Mouse (Mus musculus): Measurements from ENCODE around the gene Ptbp1. TPM values are rescaled to one million over a fixed set of nuclear protein-coding genes. Genes with fewer than 3 reads are reported as not detected.
A peak's percentile ranks its signal among the peaks of the same experiment; 100 is the strongest.
"Not testable (repeated sequence)": the region's sequence is repeated elsewhere in the genome, so short reads cannot be mapped to it uniquely, and the experiment has no call there.

Ptbp1 gene
- polyA plus RNA-seq, 1 experiment from 2014 or later: 201 TPM

DNA sequence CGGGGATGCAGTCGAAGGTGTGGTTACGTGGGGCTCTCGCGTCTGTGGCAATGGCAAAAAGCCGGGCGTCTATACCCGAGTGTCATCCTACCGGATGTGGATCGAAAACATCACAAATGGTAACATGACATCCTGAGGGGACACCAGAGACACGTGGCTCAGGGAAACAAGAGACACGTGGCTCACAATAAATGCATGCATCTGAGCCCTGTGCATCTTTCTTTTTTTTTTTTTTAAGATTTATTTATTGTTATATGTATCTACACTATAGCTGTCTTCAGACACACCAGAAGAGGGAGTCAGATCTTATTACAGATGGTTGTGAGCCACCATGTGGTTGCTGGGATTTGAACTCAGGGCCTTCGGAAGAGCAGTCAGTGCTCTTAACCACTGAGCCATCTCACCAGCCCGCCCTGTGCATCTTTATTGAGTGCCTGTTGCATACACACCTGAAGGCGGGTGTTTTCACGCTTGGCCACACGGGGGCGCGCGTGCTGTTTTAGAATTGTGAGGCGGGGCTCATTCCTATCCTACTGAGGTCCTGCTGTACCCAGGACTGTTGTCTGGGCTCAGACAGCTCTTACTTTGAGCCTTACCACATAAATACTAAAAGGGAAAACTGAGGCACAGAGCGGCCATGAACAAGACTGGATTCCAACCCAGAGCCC, 38.4 kb downstream of the Ptbp1 start:
- not testable (repeated sequence) for H3K4me2 ChIP-seq (replicated peaks); H3K4me3 ChIP-seq; H3K27me3 ChIP-seq; H3K9ac ChIP-seq; H3K4me1 ChIP-seq; H3K9me3 ChIP-seq (replicated peaks); H3K27ac ChIP-seq
- peak; percentile 32; the same call in 1 of the 2 replicates for ATAC-seq (ENCODE audit: low FRiP score)
- WGBS: 45% methylated on average over 22 of the region's 22 CpGs
- peaks cover 35% of the 10 kb centered on the region for H3K36me3 ChIP-seq

DNA sequence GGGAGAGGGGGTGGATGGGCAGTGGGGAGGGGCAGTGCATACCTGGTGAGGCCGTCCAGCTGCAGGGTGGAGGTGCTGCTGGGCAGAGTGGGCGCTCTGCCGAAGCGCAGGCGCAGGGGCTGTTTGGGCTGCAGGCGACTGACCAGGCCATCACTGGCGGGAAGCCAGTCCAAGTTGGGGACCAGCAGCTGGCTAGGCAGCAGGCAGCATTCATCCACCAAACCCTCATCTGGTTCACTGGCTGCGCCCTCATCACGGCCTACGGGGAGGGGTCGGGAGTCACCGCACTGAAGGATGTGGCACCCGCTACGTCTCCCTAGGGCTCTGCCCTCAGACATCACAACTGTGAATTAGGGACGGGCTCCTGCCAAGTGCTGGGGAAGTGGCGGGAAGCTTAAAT, 42.1 kb downstream of the Ptbp1 start:
- no peak for ATAC-seq (ENCODE audit: low FRiP score)
- Histone ChIP-seq H3K4me1 (peaks cover 7% of the 10 kb centered on the region), H3K27ac (no peak overlapping the region), H3K36me3 (peaks cover 59% of the 10 kb centered on the region), H3K9me3 (replicated peaks) (no peaks in the 10 kb centered on the region), H3K4me3 (no peak overlapping the region), H3K27me3 (peaks cover 22% of the 10 kb centered on the region), H3K9ac (no peak overlapping the region), H3K4me2 (replicated peaks) (no peak overlapping the region)
- 85% methylated on average over 16 of the region's 16 CpGs for WGBS

DNA sequence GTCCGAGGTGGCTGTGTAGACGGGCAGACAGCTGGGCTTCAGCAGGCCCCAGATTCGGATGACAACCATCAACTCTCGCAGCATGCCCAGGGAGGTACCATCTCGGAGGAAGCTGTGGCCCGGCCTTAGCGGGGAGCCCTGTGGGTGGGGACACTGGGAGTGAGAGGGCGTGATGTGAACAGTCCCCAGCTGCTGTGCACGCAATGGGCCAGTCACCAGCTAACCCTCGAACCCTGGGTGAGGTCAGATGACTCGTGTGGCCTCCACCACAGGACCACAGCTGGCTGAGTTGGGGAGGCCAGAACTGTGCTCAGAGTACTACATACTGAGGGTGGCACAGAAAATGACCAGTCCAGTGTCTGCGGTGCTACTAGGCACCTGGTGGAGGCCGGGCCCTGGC, 42.6 kb downstream of the Ptbp1 start:
- no peak overlapping the region for H3K9ac ChIP-seq
- H3K4me3 ChIP-seq: no peak overlapping the region
- ATAC-seq (ENCODE audit: low FRiP score): no peak
- H3K4me2 ChIP-seq (replicated peaks): no peak overlapping the region
- H3K27me3 ChIP-seq: peaks cover 22% of the 10 kb centered on the region
- peaks cover 59% of the 10 kb centered on the region for H3K36me3 ChIP-seq
- H3K4me1 ChIP-seq: peaks cover 10% of the 10 kb centered on the region
- H3K27ac ChIP-seq: no peak overlapping the region
- WGBS: 85% methylated on average over 13 of the region's 13 CpGs
- no peaks in the 10 kb centered on the region for H3K9me3 ChIP-seq (replicated peaks)

- Histone ChIP-seq H3K4me3 (no peak overlapping the region), H3K4me1 (peaks cover 10% of the 10 kb centered on the region), H3K9me3 (replicated peaks) (no peaks in the 10 kb centered on the region), H3K27ac (no peak overlapping the region), H3K9ac (no peak overlapping the region), H3K27me3 (peaks cover 27% of the 10 kb centered on the region), H3K4me2 (replicated peaks) (no peak overlapping the region), H3K36me3 (peaks cover 65% of the 10 kb centered on the region)
- WGBS: 51% methylated on average over 20 of the region's 20 CpGs
- ATAC-seq (ENCODE audit: low FRiP score): no peak
Observed at GRCm38 (mm10) chr10:79897316-79898245, 43.4 kb downstream of the Ptbp1 start.

- H3K4me3 ChIP-seq: no peak overlapping the region
- H3K4me2 ChIP-seq (replicated peaks): no peak overlapping the region
- H3K27me3 ChIP-seq: peaks cover 34% of the 10 kb centered on the region
- H3K27ac ChIP-seq: peak overlapping the region; percentile 36; the same call in 1 of the 2 replicates
- H3K36me3 ChIP-seq: peaks cover 73% of the 10 kb centered on the region
- peak; percentile 65 for ATAC-seq (ENCODE audit: low FRiP score)
- peaks cover 10% of the 10 kb centered on the region for H3K4me1 ChIP-seq
- WGBS: 24% methylated on average over 2 of the region's 2 CpGs
- no peak overlapping the region for H3K9ac ChIP-seq
- H3K9me3 ChIP-seq (replicated peaks): no peaks in the 10 kb centered on the region
Observed at GRCm38 (mm10) chr10:79900951-79901410, 46.8 kb downstream of the Ptbp1 start.

GRCm38 (mm10) chr10:79906712-79907111, 52.5 kb downstream of the Ptbp1 start:
- Histone ChIP-seq H3K36me3 (peaks cover 59% of the 10 kb centered on the region), H3K27ac (no peak overlapping the region), H3K4me1 (peaks cover 11% of the 10 kb centered on the region), H3K9me3 (replicated peaks) (no peaks in the 10 kb centered on the region), H3K27me3 (peaks cover 11% of the 10 kb centered on the region), H3K4me2 (replicated peaks) (no peak overlapping the region), H3K4me3 (no peak overlapping the region), H3K9ac (no peak overlapping the region)
- WGBS: 87% methylated on average over 9 of the region's 9 CpGs
- ATAC-seq (ENCODE audit: low FRiP score): no peak

DNA sequence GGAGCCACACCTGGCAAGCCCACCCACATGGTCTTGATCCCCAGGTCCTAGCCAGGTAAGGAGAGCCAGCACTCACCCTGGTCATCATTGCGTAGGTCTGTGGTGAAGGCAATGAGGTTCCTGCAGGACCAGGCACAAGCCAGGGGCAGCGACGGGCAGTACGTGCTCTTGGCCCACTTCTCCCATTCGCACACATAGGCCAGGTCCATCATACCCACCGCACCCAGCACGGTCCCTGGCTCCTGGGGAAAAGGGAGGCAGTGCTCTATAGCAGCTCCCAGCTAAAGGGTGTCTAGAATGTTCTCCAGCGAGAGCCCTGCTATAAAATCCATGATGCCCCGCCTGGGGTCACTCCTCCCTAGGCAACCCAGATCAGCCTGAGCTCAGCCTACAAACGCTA, 53.2 kb downstream of the Ptbp1 start:
- no peak overlapping the region for H3K27ac ChIP-seq
- H3K4me3 ChIP-seq: peak overlapping the region; percentile 55; the same call in 1 of the 2 replicates
- 94% methylated on average over 10 of the region's 10 CpGs for WGBS
- 0 out of 2 replicates have a peak overlapping the region, but pooled peaks have one; percentile 46 for H3K4me2 ChIP-seq (replicated peaks)
- no peak for ATAC-seq (ENCODE audit: low FRiP score)
- peaks cover 11% of the 10 kb centered on the region for H3K4me1 ChIP-seq
- H3K9me3 ChIP-seq (replicated peaks): no peaks in the 10 kb centered on the region
- H3K27me3 ChIP-seq: peaks cover 9% of the 10 kb centered on the region
- H3K36me3 ChIP-seq: peaks cover 62% of the 10 kb centered on the region
- H3K9ac ChIP-seq: 0 out of 2 replicates have a peak overlapping the region, but pooled peaks have one; percentile 32

DNA sequence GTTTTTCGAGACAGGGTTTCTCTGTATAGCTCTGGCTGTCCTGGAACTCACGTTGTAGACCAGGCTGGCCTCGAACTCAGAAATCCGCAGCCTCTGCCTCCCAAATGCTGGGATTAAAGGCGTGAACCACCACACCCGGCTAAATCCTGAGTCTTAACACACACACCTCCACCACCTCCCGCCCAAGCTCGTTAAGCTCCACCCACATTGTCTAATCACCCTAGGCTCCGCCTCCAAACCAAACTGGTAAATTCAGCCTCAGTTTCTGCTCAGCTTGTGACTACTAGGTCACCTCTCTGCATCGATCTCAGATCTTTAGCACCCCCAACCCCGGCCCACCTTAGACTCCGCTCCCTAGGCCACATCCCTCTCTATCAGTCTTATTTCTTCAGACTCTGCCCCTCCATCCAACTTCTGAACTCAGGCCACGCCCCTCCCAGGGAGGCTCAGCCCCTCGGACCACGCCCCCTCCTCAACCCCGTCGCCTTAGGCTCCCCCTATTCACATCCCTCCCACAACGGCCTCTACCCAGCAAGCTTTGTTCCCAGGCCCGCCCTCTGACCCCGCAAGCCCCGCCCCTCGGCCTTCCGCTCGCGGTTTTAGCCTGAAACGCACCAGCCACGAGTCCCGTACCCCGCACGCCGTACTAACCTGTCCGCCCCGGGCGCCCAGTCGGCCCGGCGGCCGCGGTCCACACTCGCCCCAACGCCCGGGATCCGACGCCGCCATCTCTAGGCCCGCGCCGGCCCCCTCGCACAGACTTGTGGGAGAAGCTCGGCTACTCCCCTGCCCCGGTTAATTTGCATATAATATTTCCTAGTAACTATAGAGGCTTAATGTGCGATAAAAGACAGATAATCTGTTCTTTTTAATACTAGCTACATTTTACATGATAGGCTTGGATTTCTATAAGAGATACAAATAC, 54.2 kb downstream of the Ptbp1 start, which contains the start of gene Med16:
Gene Med16, minus strand, starts transcription at position 757 of the 925 bp plus-strand sequence.
- WGBS: 1% methylated on average over 52 of the region's 52 CpGs
- peaks cover 11% of the 10 kb centered on the region for H3K4me1 ChIP-seq
- peak; percentile 92 for ATAC-seq (ENCODE audit: low FRiP score)
- no peaks in the 10 kb centered on the region for H3K27me3 ChIP-seq
- H3K27ac ChIP-seq: peak within 1 kb of the TSS; percentile 96
- H3K36me3 ChIP-seq: peaks cover 59% of the 10 kb centered on the region
- H3K4me3 ChIP-seq: peak within 1 kb of the TSS; percentile 55
- peak within 1 kb of the TSS; percentile 78 for H3K9ac ChIP-seq
- no peaks in the 10 kb centered on the region for H3K9me3 ChIP-seq (replicated peaks)
- H3K4me2 ChIP-seq (replicated peaks): peak within 1 kb of the TSS; percentile 46

DNA sequence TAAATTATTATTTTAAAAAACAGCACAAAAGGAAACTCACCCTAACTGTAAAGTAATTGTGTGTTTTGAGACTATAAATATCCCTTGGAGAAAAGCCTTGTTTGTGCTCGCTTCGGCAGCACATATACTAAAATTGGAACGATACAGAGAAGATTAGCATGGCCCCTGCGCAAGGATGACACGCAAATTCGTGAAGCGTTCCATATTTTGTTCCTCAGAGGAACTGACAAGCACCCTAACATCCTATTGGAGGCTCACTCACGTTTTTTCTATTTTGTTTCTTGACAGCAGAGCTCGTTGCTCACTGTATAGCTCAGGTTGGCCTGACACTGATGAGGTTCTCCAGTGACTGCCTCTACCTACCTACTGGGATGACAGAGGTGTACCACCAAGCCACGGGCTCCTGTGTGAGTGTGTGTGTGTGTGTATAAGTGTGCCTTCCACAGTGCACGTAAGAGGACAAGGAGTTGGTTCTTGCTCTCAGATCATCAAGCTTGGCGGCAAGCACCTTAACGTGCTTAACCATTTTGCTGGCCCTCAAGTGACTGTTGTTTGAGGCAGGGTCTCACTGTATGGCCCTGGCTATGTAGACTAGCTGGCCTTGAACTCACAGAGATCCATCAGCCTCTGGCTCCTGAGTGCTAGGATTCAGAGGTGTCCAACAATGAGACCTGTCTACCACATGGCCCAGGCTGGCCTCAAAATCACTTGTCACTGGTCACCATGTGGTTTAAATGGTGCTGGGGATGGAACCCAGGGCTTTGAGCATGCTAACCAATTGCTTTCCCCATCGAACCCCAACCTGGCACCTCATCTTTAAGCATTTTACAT, 55.1 kb downstream of the Ptbp1 start:
- peaks cover 53% of the 10 kb centered on the region for H3K36me3 ChIP-seq
- peak overlapping the region; percentile 96 for H3K27ac ChIP-seq
- peak overlapping the region; percentile 55; the same call in 1 of the 2 replicates for H3K4me3 ChIP-seq
- H3K9ac ChIP-seq: peak overlapping the region; percentile 27
- H3K27me3 ChIP-seq: no peaks in the 10 kb centered on the region
- peaks cover 13% of the 10 kb centered on the region for H3K4me1 ChIP-seq
- no peaks in the 10 kb centered on the region for H3K9me3 ChIP-seq (replicated peaks)
- peak; percentile 54 for ATAC-seq (ENCODE audit: low FRiP score)
- WGBS: 24% methylated on average over 14 of the region's 14 CpGs
- peak overlapping the region; percentile 46 for H3K4me2 ChIP-seq (replicated peaks)

DNA sequence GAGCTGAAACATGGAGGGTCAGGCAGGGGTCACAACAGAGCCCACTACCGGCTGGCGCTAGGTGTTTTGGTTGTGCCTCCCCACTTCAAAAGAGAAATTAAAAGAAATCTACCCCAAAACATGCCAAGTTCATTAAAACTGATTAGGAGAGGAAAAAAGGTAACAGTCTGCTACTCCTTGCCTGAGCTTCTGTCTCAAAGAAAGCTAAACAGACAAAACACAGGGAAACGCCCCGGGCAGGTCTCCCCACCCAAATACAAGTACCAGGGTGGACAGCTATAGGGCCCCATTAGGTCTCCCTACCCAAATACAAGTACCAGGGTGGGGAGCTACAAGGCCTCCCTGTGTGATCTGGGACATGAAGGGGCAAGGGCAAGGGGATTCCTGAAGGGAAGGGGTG, 56.3 kb downstream of the Ptbp1 start, which contains the start of gene Gm26602:
Gene Gm26602, plus strand, starts transcription at position 301 of the 400 bp plus-strand sequence.
- no peak for ATAC-seq (ENCODE audit: low FRiP score)
- no peak within 1 kb of the TSS for H3K4me2 ChIP-seq (replicated peaks)
- peaks cover 26% of the 10 kb centered on the region for H3K4me1 ChIP-seq
- H3K9ac ChIP-seq: no peak within 1 kb of the TSS
- no peaks in the 10 kb centered on the region for H3K27me3 ChIP-seq
- H3K27ac ChIP-seq: peak within 1 kb of the TSS; percentile 77; the same call in 1 of the 2 replicates
- no peak within 1 kb of the TSS for H3K4me3 ChIP-seq
- no peaks in the 10 kb centered on the region for H3K9me3 ChIP-seq (replicated peaks)
- peaks cover 44% of the 10 kb centered on the region for H3K36me3 ChIP-seq
- 96% methylated on average over 4 of the region's 4 CpGs for WGBS

DNA sequence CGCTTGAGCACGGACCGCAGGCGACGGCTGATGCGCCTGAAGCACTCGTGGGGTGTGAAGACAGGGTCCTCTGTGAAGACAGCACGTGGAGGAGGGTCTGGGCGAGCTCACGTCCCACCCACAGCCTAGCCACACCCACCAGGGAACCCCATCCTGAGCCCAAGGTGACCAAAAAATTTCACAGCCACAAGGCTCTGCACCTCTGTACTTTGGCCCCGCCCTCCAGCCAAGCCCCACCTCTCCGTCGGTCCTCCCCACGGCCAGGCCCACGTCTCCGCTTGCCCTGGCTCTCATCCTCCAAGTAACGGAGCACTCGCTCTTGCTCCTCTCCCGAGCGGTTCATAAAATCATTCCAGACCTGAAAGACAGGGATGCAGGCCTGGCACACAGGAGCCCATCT, 58.2 kb downstream of the Ptbp1 start:
- Histone ChIP-seq H3K4me1 (peaks cover 37% of the 10 kb centered on the region), H3K9ac (no peak overlapping the region), H3K4me3 (no peak overlapping the region), H3K27me3 (peaks cover 4% of the 10 kb centered on the region), H3K9me3 (replicated peaks) (no peaks in the 10 kb centered on the region), H3K4me2 (replicated peaks) (no peak overlapping the region), H3K27ac (no peak overlapping the region), H3K36me3 (peaks cover 27% of the 10 kb centered on the region)
- no peak for ATAC-seq (ENCODE audit: low FRiP score)
- 69% methylated on average over 20 of the region's 20 CpGs for WGBS

Measured in hindbrain, embryonic 12.5 days (tissue).